Mouse (Mus musculus): ENCODE results near the gene Snx14.

DNA sequence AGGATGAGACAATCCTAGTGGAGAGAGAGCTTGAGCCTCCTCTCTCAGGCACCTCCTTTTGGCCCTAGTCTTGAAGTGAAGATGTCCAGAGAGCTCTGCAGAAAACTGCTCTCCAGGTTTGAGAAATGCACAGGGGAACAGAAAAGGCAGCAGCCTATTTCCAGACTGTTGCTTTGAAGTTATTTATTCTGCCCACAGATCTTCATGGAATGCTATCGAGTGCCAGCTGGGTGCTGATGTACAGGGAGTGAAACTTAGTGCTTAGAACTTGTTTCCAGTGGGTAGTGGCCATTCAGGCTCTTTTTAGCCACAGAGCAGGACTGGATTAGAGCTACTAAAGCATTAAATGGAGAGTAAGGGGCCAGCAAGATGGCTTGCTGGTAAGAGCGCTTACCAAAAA is 102.9 kb downstream of the Snx14 start:
- TF ChIP-seq CTCF (IDR thresholded peaks at IDR 0.05; ENCODE audit: extremely low read depth, insufficient read length, insufficient replicate concordance, low read depth, low read length) (no peak), POLR2A (IDR thresholded peaks at IDR 0.05; ENCODE audit: low read depth, low read length) (no peak)
